Mouse (Mus musculus) embryonic facial prominence, embryonic 11.5 days (tissue): ENCODE data around the gene Oscp1. TPM values are rescaled to one million over a fixed set of nuclear protein-coding genes. Genes with fewer than 3 reads are reported as not detected.

Experiments
- ATAC-seq: fragments of 200-750 bp; cut with Nextera tagmentation; replicated peaks from 2 replicates; pipeline ENCODE4 v1.8.0; 2017; ENCODE audit warnings: low read depth; ENCODE audit not compliant: insufficient number of reproducible peaks, low FRiP score, low TSS enrichment
- DNase-seq: peaks from one replicate; pipeline ENCODE4 v3.0.0-alpha.2; 2015; ENCODE audit warnings: low spot score
- H3K27ac ChIP-seq: fragments of 300-500 bp; sonication (generic); replicated peaks from 2 replicates; pipeline ENCODE4 v1.5.1; 2014; ENCODE audit warnings: mild to moderate bottlenecking, low read depth, low read length, control low read depth
- H3K27me3 ChIP-seq: fragments of 300-500 bp; sonication (generic); 2 replicates; pipeline ENCODE4 v1.6.1; 2014; ENCODE audit warnings: mild to moderate bottlenecking, low read length, moderate library complexity, mixed read lengths; ENCODE audit not compliant: control insufficient read depth, insufficient read depth
- H3K36me3 ChIP-seq: fragments of 300-500 bp; sonication (generic); replicated peaks from 2 replicates; pipeline ENCODE4 v1.6.1; 2014; ENCODE audit warnings: low read depth, mild to moderate bottlenecking, low read length, moderate library complexity, mixed read lengths; ENCODE audit not compliant: control insufficient read depth, insufficient read depth
- H3K4me1 ChIP-seq: fragments of 300-500 bp; sonication (generic); 2 replicates; pipeline ENCODE4 v1.6.1; 2014; ENCODE audit warnings: low read length, mixed read lengths; ENCODE audit not compliant: control insufficient read depth, insufficient read depth
- H3K4me2 ChIP-seq: fragments of 300-500 bp; sonication (generic); 2 replicates; pipeline ENCODE4 v1.6.1; 2014; ENCODE audit warnings: low read depth, mild to moderate bottlenecking, control low read depth, low read length, moderate library complexity
- H3K4me3 ChIP-seq: fragments of 300-500 bp; sonication (generic); 2 replicates; pipeline ENCODE4 v1.5.1; 2014; ENCODE audit warnings: low read depth, low read length, control low read depth
- H3K9ac ChIP-seq: fragments of 300-500 bp; sonication (generic); replicated peaks from 2 replicates; pipeline ENCODE4 v1.6.1; 2014; ENCODE audit warnings: mild to moderate bottlenecking, control low read depth, low read length
- H3K9me3 ChIP-seq: fragments of 300-500 bp; sonication (generic); replicated peaks from 2 replicates; pipeline ENCODE4 v1.6.1; 2016; ENCODE audit warnings: mild to moderate bottlenecking, low read length, inconsistent platforms, mixed read lengths; ENCODE audit not compliant: control insufficient read depth
- WGBS: fragments of 180-500 bp; shearing (Covaris S2); extraction: QIAGEN DNeasy Blood & Tissue Kit; methylation state at CpG from one replicate; pipeline ENCODE4 v1.1.7; 2014; 5-methylcytosine and 5-hydroxymethylcytosine counted together
- polyA plus RNA-seq: library from polyadenylated mRNA; unstranded; fragments of >200 nt; fragmentation: Nextera tagmentation; extraction: Ambion mirVana; gene quantifications from 2 replicates; pipeline ENCODE4 v1.2.1, GENCODE M21; 2014

The Oscp1 gene
- polyA plus RNA-seq, 1 experiment from 2014 or later: 18.3 TPM

- Histone ChIP-seq H3K9ac (no peak overlapping the region), H3K4me2 (no peak overlapping the region), H3K4me3 (no peak overlapping the region), H3K36me3 (peaks cover 11% of the 10 kb centered on the region), H3K4me1 (peaks cover 2% of the 10 kb centered on the region; the same call in 1 of the 2 replicates), H3K27me3 (no peaks in the 10 kb centered on the region), H3K27ac (no peak overlapping the region), H3K9me3 (no peaks in the 10 kb centered on the region)
- no peak for ATAC-seq
- WGBS: 67% methylated on average over 6 of the region's 6 CpGs
- DNase-seq: no peak
Measured at GRCm38 (mm10) chr4:126132636-126133264, 74.4 kb downstream of the Oscp1 start.

DNA sequence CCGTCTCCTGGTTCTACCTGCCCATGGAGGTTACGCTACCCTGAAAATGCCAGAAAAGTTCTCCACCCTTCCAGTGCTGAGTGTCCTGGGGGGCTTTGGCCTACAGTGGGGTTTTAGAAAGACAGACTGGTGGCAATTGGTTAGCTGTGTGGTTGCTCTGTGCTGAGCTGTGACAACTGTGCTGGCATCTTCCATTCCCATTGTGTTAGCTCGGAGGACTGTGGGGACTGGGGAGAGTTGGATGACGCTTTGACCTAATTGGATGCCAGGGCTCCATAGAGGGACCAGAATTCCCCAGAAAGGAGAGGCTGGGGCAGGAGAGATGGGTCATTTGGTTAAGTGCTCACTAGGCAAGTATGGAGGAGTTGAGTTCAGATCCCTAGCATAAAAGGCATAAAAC, 75.9 kb downstream of the Oscp1 start:
- H3K4me1 ChIP-seq: peaks cover 2% of the 10 kb centered on the region; the same call in 1 of the 2 replicates
- ATAC-seq (no peak), DNase-seq (no peak)
- 95% methylated on average over 4 of the region's 4 CpGs for WGBS
- no peak overlapping the region for H3K4me2 ChIP-seq
- H3K36me3 ChIP-seq: peaks cover 4% of the 10 kb centered on the region
- no peak overlapping the region for H3K9ac ChIP-seq
- H3K9me3 ChIP-seq: no peaks in the 10 kb centered on the region
- H3K4me3 ChIP-seq: no peak overlapping the region
- H3K27me3 ChIP-seq: no peaks in the 10 kb centered on the region
- H3K27ac ChIP-seq: no peak overlapping the region

DNA sequence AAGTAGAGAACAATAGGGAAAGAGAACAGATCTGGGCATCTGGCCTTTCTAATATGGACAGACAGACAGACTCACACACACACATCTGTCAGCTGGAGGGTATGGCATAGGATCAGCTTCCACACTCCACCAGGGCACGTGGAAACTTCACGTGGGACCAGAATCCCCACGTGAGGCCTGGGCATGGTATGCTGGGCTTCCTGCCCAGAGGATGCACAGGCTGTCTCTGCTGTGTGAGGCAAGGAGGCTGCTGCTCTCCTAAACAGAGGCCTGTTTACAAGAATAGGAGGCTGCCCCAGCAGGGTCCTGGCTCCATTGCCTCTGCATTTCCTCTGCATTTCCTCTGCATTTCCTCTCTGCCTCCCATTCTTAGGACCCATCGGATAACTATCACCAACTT, 76.3 kb downstream of the Oscp1 start:
- H3K36me3 ChIP-seq: peaks cover 3% of the 10 kb centered on the region
- no peak overlapping the region for H3K4me3 ChIP-seq
- H3K9ac ChIP-seq: no peak overlapping the region
- H3K4me2 ChIP-seq: no peak overlapping the region
- ATAC-seq: no peak
- H3K27me3 ChIP-seq: no peaks in the 10 kb centered on the region
- no peak for DNase-seq
- peaks cover 2% of the 10 kb centered on the region; the same call in 1 of the 2 replicates for H3K4me1 ChIP-seq
- 87% methylated on average over 4 of the region's 4 CpGs for WGBS
- H3K9me3 ChIP-seq: no peaks in the 10 kb centered on the region
- no peak overlapping the region for H3K27ac ChIP-seq

GRCm38 (mm10) chr4:126137773-126138172, 79.4 kb downstream of the Oscp1 start:
- Histone ChIP-seq H3K27ac (no peak overlapping the region), H3K9me3 (no peaks in the 10 kb centered on the region), H3K9ac (no peak overlapping the region), H3K27me3 (no peaks in the 10 kb centered on the region), H3K4me2 (no peak overlapping the region), H3K36me3 (peaks cover 3% of the 10 kb centered on the region), H3K4me3 (no peak overlapping the region), H3K4me1 (no peaks in the 10 kb centered on the region)
- ATAC-seq: no peak
- WGBS: 82% methylated on average over 4 of the region's 4 CpGs
- DNase-seq: no peak

DNA sequence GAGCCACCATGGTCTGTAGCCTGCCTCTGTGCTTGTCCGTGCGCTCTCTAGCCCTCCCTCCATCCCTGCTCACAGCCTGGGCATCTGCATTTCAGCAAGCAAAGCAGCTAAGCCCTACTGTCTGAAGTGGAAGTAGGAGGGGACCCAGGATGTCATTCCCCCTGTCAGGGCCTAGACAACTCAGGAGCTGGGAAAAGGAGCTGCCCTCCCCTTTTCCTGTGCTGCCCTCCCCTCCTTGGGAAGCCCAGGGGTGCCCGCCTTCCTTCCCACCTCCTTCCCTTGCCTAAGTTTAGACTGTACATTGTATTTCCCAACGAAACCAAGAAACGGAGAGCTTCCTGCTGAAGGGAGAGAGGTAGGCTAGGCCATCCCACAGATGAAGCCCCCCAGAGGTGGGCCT, 82.7 kb downstream of the Oscp1 start:
- H3K27me3 ChIP-seq: no peaks in the 10 kb centered on the region
- no peak overlapping the region for H3K9ac ChIP-seq
- no peaks in the 10 kb centered on the region for H3K4me1 ChIP-seq
- H3K27ac ChIP-seq: no peak overlapping the region
- 72% methylated on average over 5 of the region's 5 CpGs for WGBS
- peaks cover 3% of the 10 kb centered on the region for H3K36me3 ChIP-seq
- no peak for ATAC-seq
- H3K9me3 ChIP-seq: no peaks in the 10 kb centered on the region
- no peak for DNase-seq
- no peak overlapping the region for H3K4me3 ChIP-seq
- no peak overlapping the region for H3K4me2 ChIP-seq

Other genes with a start within 250 kb of the Oscp1 start
- 0.42 and 0.49 TPM in 2 replicates for gene Csf3r, start 34.0 kb upstream of the Oscp1 start, polyA plus RNA-seq
- gene Mrps15, start 11.6 kb upstream of the Oscp1 start, polyA plus RNA-seq: 176 and 177 TPM in 2 replicates
- 46.1 and 47.0 TPM in 2 replicates for gene Lsm10, start 38.1 kb downstream of the Oscp1 start, polyA plus RNA-seq
- 22.7 and 23.8 TPM in 2 replicates for gene Stk40, start 45.4 kb downstream of the Oscp1 start, polyA plus RNA-seq
- 48.9 and 51.0 TPM in 2 replicates for gene Eva1b, start 89.2 kb downstream of the Oscp1 start, polyA plus RNA-seq
- 4.7 and 5.0 TPM in 2 replicates for gene Sh3d21, start 104.9 kb downstream of the Oscp1 start, polyA plus RNA-seq
- 211 and 232 TPM in 2 replicates for gene Thrap3, start 144.2 kb downstream of the Oscp1 start, polyA plus RNA-seq
- gene Map7d1, start 197.8 kb downstream of the Oscp1 start, polyA plus RNA-seq: 47.0 and 54.1 TPM in 2 replicates
- 33.8 and 36.7 TPM in 2 replicates for gene Trappc3, start 203.8 kb downstream of the Oscp1 start, polyA plus RNA-seq
- 15.7 and 18.1 TPM in 2 replicates for gene Col8a2, start 228.2 kb downstream of the Oscp1 start, polyA plus RNA-seq